Mouse (Mus musculus): ENCODE data around the gene Tstd1.

The Tstd1 gene

DNA sequence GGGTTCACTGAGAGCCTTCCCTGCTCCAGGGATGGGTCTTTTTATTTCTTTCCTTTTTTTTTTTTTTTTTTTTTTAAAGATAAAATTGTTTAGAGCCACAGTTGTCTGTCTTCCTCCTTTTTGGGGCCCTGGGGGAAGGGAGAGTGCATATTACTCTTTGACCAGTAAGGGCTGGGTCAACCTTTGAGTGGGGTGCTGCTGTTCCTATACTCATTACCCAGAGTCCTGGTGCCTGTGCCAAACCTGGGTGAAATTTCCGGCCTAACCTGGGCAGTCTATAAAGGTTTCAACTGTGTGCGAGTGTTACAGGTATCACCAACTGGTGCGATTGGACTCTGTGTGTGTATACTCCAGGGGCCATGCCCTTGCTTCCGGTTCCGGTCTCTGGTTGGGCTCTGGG is at the start of gene Tstd1:
Gene Tstd1, plus strand, starts transcription at position 213 of the 400 bp plus-strand sequence.
- DNase-seq (ENCODE audit: extremely low read depth, low read depth, low spot score), result no peak

DNA sequence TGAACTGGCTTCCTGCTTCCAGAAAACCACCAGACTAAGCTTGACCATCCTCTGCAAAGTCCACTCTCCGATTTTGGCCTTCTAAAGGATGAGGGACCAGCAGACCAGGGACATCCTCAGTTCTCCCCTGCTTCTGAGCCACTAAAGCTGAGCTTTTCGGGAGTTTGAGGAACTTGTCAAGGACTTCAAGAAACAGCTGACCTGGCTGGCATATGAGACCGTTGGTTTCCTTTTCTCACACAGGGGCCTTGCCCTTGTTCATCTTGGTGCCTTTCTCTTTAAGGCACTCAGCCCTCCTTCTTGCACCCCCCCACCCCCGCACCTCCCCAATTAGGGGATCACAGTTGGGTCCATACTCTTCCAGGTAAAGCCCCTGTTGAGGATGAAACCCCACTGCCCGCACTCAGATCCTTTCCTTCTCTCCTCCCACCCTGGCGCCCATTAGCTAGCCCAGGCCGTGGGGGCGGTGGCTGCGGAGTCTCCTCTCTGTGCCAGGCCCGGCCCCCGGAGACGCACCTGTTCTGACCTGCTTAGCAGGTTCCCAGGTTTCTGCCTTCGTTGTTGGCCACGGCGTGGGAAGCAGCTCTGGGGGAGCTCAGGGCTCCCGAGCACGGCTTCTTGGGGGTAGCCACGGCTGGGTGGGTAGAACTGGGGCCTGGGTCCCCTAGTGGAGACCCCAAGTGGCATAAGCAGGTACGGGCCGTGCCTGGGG is 48.7 kb upstream of the Tstd1 start, which contains the start of gene Nectin4:
Gene Nectin4, plus strand, starts transcription at position 255 of the 712 bp plus-strand sequence.
- DNase-seq (ENCODE audit: extremely low read depth, low read depth, low spot score), result no peak

DNA sequence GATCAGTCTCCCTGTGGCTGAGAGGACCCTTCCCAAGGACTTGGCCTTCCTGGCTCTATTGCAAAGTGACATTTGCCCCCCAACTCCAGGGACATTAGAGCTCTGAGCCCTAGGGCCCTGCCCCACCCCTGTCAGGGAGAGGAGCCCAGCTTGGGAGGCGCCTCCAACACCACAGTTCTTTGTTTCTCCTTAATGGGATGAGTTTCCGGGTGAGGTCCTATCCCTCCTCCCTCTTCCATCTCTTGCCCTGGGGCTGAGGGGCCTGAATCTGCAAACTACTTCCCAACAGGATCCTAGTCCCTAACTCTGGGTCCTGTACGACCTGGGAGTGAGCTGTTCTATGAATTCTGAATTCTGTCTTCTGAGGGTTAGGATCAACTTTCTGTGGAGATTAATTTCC is 45.8 kb upstream of the Tstd1 start:
- no peak for DNase-seq (ENCODE audit: extremely low read depth, low read depth, low spot score)

DNA sequence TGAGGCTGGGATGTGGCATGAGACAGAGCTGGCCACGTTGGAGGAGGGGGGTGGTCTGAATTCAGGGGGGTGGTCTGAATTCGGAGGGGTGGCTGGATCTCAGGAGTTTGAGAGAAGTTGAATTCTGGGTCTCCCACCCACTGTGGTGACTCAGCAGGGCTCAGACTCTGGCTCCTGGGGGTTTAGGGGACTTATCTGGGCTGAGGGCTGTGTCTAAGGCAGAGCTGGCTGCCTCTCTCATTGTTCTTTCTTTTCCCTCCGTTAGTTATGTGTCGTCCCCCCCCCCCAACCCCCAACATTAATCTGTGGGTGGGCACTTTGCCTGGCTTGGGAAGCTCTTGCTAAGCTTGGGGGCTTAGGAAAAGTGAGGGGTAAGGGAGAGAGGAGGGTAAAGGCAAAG is 44.7 kb upstream of the Tstd1 start:
- no peak for DNase-seq (ENCODE audit: extremely low read depth, low read depth, low spot score)

DNA sequence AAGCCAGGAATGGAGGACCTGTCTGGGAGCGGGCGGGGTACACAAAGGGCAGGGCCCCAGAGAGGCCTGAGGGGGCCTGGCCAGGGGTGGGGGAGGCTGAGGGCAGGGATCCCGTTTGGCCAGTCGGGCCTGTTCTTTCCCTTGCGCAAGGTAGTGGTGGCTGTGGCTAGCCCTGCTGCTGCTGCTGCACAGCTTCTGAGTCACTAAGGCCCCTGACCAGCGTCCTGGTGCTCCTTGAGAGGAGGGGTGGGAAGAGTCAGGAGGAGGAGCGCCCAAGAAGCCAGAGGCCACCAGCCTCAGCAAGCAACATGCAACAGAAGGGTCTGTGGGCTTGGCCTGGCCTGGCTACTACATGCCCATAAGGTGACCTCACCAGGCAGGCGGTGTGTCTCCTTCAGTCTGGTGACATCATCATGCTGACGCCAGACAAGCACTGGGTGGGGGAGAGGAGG is 43.0 kb upstream of the Tstd1 start:
- no peak for DNase-seq (ENCODE audit: extremely low read depth, low read depth, low spot score)

DNA sequence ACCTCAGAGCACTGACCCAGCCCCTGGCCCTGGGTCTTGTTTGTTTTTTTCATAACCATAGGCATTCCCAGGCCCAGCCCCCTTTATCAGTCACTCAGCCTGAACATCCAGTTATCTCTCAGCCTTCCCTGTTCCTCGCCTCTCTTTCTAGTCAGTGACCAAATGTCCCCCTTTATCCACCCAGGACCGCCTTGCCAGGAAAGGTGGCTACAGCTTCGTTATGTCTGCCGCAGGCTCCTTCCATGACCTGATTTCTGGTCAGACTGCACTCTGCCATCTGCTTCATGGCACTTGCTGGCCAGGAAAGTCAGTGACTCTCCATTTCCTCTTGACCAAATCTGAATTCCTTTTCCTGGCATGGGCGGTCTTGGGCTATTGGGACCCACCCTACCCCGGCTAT is 40.4 kb upstream of the Tstd1 start:
- no peak for DNase-seq (ENCODE audit: extremely low read depth, low read depth, low spot score)

DNA sequence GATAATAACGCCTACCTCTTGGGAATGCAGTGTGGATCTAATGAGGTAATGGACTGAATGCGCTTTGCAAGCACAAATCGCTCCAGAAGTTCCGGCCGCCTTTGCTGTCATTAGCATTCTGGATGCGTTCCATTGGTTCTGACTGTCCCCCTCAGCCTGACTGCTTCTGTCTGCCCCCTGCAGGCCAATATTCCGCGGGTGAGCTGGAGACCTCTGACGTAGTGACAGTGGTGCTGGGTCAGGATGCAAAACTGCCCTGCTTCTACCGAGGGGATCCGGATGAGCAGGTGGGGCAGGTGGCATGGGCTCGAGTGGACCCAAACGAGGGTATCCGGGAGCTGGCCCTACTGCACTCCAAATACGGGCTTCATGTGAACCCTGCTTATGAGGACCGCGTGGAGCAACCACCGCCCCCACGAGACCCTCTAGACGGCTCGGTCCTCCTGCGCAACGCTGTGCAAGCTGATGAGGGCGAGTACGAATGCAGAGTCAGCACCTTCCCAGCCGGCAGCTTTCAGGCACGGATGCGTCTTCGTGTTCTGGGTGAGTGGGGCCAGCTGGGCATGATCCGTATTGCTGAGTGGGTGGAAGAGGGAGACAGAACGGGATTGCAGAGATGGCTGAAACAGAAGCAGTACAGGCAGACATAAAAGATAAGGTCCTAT is 38.6 kb upstream of the Tstd1 start:
- DNase-seq (ENCODE audit: extremely low read depth, low read depth, low spot score), result no peak

DNA sequence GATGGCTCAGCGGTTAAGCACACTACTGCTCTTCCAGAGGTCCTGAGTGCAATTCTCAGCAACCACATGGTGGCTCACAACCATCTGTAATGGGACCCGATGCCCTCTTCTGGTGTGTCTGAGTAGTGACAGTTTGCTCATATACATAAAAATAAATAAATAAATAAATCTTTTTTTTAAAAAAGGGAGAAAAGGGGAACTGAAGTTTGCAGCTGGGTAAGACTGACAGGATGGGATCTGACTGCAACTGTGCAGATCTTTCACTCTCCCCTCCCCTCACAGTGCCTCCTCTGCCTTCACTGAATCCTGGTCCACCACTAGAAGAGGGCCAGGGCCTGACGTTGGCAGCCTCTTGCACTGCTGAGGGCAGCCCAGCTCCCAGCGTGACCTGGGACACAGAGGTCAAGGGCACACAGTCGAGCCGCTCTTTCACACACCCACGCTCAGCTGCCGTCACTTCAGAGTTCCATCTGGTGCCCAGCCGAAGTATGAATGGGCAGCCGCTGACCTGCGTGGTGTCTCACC is 36.5 kb upstream of the Tstd1 start:
- no peak for DNase-seq (ENCODE audit: extremely low read depth, low read depth, low spot score)

DNA sequence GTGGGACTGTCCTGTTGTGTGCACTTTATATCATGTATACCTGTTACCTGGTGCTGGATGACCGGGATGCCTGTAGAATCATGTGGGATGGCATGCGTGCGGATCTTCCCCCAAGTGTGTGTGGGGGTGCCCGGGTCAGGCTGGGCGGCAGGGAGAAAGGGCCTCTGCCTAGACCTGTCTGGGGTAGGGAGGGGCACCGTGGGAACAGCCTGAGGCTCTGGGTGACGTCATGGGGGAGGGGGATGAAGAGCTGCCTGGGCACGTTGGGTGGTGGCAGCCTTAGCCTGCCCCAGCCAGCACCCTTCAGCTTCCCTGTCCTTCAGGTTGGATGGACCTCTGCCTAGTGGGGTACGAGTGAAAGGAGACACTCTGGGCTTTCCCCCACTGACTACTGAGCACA is 34.3 kb upstream of the Tstd1 start:
- no peak for DNase-seq (ENCODE audit: extremely low read depth, low read depth, low spot score)

DNA sequence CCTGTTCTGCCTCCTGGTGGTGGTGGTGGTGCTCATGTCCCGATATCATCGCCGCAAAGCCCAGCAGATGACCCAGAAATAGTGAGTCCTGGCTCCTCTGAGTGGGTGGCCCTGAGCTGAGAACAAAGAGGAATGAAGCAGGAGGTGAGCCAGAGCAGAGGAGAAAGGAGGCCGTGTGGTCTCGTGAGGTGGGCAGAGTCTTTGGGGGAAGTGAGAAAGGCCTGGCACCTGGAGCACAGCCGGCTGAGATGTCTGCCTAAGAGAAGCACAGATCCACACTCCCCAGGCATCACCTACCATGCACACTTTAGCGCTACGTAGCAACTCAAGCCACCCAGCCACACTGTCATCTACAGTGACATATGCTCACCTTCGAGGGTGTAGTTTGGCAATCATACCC is 33.5 kb upstream of the Tstd1 start:
- DNase-seq (ENCODE audit: extremely low read depth, low read depth, low spot score), result no peak

DNA sequence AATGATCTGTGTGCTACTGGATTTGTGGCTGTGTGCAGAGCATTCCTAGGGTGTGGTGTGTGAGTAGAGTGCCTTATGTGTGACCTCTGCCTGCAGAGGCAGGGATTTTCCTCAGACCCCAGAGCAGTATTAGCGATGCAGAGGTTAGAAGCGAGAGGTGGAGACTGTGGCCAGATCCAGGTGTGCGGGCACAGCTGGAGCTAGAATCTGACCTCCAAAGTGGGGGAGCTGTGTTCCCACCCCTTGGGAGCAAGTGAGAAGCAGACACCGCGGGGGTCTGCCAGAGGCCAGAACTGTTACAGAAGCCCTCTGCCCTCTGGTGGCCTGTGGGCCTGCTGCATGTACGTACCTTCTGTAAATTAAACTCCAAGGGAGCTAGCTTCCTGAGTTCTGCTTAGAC is 31.6 kb upstream of the Tstd1 start:
- DNase-seq (ENCODE audit: extremely low read depth, low read depth, low spot score), result no peak

DNA sequence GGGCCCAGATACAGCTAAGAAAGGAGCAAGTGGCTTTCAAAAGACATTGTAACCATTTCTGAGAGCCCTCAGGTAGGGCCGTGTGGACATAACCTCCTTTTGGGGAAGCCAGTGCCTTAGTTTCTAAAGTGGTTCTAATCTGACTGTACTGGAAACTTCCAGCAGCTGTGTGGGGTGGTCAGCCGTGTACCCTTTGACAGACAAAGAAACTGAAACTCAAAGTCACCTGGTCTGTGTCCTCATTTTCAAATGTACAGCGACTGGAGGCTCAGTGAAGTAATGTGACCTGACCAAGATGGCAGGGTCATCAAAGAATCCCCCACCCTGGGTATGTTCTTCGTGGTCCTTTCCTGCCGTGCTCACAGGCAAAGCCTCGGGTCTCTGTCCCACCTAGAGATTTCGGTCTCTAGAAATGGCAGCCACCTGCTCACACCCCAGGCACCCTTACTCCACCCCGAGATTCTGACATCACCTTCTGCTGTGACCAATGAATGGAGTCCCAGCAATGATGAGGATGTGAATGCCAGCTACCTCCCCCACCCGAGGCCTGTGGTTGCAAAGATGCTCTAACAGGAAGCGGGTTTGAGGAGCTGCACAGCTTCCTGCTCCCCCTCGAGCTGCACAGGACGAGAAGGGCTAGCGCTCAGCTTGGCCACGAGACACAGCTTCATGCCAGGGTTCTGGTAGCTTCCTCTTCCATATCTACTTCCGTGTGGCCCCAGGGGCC is 30.1 kb upstream of the Tstd1 start, which contains the start of gene Arhgap30:
Gene Arhgap30, plus strand, starts transcription at position 579 of the 727 bp plus-strand sequence.
- DNase-seq (ENCODE audit: extremely low read depth, low read depth, low spot score), result no peak

DNA sequence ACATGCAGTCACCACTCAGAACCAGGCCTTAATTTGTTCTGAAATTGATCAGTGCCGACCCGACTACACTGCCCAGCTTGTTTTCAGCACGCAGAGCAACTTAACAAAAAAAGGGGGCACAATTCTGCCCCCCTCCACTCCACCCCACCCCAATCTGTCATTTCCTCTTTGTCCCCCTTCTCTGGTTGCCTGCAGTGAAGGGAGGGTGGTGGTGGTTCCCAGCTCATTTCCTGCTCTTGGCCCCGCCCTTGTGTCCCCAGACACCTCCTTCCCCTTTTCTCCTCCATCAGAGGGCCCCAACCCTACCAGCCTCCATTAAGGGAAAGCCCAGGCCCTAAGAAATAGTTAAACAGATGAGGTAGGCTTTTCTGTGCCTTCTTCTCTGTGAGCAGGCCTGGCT is 28.6 kb upstream of the Tstd1 start:
- DNase-seq (ENCODE audit: extremely low read depth, low read depth, low spot score), result no peak

DNA sequence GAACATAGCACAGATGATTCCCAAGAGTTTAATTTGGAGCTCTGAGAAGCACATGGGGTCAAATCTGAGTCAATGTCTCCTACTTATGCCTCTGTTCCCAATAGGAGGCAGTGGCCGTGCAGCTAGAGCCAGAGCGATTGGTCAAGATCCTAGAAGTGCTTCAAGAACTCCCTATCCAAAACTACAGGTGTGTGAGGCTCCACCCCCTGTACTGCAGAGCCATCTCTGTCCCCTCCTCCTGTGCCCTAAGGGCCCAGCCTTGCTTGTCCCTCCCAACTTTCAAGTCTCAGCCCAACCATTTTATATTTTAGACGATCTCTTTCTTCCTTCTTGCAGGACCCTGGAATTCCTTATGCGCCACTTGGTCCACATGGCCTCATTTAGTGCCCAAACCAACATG is 16.9 kb upstream of the Tstd1 start:
- DNase-seq (ENCODE audit: extremely low read depth, low read depth, low spot score), result no peak

DNA sequence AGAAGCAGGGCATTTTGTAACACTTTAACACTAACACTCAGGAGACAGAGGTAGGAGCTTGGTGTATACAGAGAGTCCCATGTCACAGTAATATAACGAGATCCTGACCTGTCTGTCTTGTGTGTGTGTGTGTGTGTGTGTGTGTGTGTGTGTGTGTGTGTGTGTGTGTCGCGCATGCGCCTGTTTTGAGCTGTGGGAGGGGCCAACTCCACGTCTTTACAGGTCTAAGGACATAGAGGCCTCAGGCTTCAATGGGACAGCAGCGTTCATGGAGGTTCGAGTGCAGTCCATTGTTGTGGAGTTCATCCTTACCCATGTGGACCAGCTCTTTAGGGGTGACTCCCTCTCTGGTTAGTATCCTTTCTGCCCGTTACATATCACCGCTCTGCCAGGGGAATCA is 15.7 kb upstream of the Tstd1 start:
- DNase-seq (ENCODE audit: extremely low read depth, low read depth, low spot score), result no peak

DNA sequence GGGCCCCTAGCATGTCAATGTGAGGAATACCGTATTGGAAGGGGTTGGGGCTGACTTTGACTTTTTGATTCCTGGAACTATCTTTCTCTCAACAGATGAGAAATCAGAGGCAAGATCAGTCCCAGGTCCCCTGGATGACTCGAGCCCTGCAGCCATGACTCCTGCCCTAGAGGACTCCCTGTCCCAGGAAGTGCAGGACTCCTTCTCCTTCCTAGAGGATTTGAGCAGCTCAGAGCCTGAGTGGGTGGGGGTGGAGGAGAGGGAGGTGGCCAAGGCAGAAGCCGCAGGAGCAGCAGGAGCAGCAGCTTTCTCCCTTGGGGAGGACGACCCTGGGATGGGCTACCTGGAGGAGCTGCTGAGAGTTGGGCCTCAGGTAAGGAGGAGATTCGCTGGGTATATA is 11.4 kb upstream of the Tstd1 start:
- DNase-seq (ENCODE audit: extremely low read depth, low read depth, low spot score), result no peak

DNA sequence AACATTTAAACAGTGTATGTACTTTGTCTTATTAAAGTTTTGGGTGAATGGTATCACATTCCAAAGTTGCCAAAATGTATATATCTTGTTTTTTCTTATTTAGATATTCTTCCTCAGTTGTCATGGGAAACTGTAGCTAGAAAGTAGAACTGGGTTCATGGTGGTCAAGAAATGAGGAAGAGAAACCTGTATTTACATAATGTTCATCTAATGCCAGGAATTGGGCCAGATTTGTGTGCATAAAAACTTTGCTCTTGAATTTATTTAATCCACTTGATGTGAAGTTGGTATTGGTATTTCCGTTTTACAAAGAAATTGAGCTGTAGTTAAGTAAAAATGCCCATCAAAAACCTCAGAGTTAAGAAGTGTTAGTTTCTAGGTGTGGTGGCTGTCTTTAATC is 8.4 kb upstream of the Tstd1 start:
- no peak for DNase-seq (ENCODE audit: extremely low read depth, low read depth, low spot score)

DNA sequence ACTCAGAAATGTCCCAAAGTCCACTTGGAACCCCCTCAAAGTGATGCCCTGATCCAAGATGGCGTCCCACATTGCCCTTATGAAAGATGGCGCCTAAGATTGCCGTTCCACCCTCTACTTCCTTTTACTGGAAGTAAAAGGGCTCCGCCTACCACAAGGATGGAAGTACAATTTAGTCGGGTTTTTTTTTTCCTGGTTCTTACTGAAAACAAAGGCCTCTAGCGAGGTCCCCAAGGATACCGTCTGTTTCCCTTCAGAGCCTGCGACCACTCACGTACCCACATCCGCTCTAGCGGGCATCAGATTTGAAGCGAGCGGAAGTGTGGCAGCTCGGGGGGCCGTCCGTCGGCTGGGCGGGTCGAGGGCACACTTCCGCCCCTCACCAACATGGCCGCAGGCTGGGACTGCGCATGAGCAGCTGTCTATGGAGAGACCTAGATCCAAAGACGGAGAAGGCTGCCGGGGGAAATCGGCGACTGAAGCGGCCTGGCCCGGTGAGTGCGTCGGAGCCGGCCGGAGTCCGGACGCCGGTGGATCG is 7.7 kb upstream of the Tstd1 start, which contains the start of gene Usf1:
Gene Usf1, plus strand, starts transcription at position 367 of the 538 bp plus-strand sequence.
- DNase-seq (ENCODE audit: extremely low read depth, low read depth, low spot score), result peak; percentile 31

DNA sequence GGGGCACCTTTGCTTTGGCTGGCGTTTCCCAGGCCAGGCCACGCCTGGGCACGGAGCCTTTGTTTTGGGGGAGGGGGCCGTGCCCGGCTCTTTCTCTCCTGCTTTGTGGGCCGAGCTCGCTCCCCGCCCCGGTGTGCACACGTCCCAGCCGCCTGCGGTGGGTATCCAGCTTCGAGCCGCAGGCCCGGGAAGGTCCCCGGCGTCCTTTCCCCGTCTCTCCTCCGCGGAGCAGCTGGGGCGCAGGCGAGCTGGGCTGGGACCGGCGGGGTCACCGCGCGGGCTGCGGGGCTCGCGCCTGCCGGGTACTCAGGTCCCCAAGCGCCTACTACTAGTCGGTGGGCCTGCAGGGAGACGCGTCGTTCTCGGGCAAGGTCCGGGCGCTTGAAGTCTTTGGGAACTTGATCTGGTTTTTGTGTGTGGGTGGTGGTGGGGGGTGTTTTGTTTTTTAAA is 7.2 kb upstream of the Tstd1 start:
- no peak for DNase-seq (ENCODE audit: extremely low read depth, low read depth, low spot score)

DNA sequence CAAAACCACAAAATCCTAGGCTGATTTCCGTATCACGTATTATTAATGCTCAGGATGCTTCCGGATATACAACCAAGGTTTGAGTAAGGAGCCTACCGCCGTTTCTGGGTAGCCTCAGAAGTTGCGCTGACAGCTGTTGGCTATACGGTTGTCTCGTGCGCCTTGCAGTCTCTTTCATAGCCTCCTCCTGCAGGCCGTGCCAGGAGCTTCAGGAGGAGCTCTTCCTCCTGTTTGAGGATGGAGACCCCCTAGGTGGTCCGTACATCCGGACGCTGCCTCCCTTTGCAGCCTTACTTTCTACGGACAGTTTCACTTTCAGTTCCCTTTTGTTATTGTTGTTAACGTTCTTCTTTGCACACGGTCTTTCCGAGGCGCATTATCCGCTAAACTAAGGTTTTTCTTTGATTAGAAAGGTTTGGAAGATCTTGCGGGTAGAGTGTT is 6.7 kb upstream of the Tstd1 start:
- no peak for DNase-seq (ENCODE audit: extremely low read depth, low read depth, low spot score)

DNA sequence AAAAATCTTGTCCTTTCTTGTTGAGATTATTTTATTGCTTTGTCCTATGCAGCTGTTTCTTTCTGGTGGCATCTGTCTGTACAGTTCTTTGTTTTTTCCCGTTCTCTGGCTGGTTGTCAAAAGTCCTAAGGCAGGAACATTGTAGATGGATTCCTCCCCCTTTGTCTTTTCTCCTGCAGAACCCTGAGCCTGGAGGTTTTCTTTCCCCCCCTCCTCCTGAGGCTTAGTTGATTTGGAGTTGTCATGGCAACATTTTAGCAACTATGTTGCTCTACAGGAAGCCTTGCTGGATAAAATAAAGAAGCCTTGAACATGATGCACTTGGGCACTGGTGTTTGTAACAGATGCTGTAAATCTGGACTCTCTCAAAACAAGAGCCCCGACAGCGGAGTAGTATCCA is 6.2 kb upstream of the Tstd1 start:
- DNase-seq (ENCODE audit: extremely low read depth, low read depth, low spot score), result peak; percentile 21
